ENCODE assay signal across 25 mouse cellular contexts in genomic region chr5:77251656-77252055, GRCm38 (mm10). TPM values are rescaled to one million over a fixed set of nuclear protein-coding genes. Genes with fewer than 3 reads are reported as not detected.
"Had no signal": no experiment of that assay in that cellular context is flagged by ENCODE, and none has a peak within 500 bp of the region (broad histone marks: within the 10 kb centered on the region; RNA-seq: fewer than 3 reads in every experiment).

No protein-coding gene starts in this region.

- H3K36me3 ChIP-seq: limb, embryonic 10.5 days; limb, embryonic 13.5 days; liver, embryonic 12.5 days; liver, embryonic 15.5 days; lung, embryonic 15.5 days; midbrain, embryonic 10.5 days; midbrain, embryonic 13.5 days; neural tube, embryonic 12.5 days; neural tube, embryonic 15.5 days; stomach, embryonic 15.5 days had no signal

- H3K27me3 ChIP-seq: limb, embryonic 13.5 days; liver, embryonic 12.5 days; liver, embryonic 15.5 days; lung, embryonic 15.5 days; megakaryocyte, embryonic 14.5 days; midbrain, embryonic 13.5 days; neural tube, embryonic 12.5 days; neural tube, embryonic 15.5 days; stomach, embryonic 15.5 days had no signal

- DNase-seq: kidney, adult 8-10 months; kidney, postnatal 14 days; kidney, postnatal 4 days; liver; lung, adult 18-20 months; lung, postnatal 10 days; retina, postnatal 1 day; right cerebral cortex, postnatal 25 days; spleen, adult 18-20 months; thymus, postnatal 25 days had no signal

- H3K27ac ChIP-seq: limb, embryonic 10.5 days; limb, embryonic 13.5 days; liver, embryonic 12.5 days; liver, embryonic 15.5 days; lung, embryonic 15.5 days; midbrain, embryonic 10.5 days; midbrain, embryonic 13.5 days; neural tube, embryonic 12.5 days; neural tube, embryonic 15.5 days; stomach, embryonic 15.5 days had no signal

- H3K4me3 ChIP-seq: limb, embryonic 10.5 days; limb, embryonic 13.5 days; liver, embryonic 12.5 days; liver, embryonic 15.5 days; lung, embryonic 15.5 days; midbrain, embryonic 10.5 days; midbrain, embryonic 13.5 days; neural tube, embryonic 12.5 days; neural tube, embryonic 15.5 days; stomach, embryonic 15.5 days had no signal

- H3K4me1 ChIP-seq: limb, embryonic 13.5 days; liver, embryonic 12.5 days; liver, embryonic 15.5 days; lung, embryonic 15.5 days; midbrain, embryonic 10.5 days; midbrain, embryonic 13.5 days; neural tube, embryonic 12.5 days; neural tube, embryonic 15.5 days; stomach, embryonic 15.5 days had no signal

- H3K4me2 ChIP-seq: limb, embryonic 13.5 days; liver, embryonic 12.5 days; liver, embryonic 15.5 days; lung, embryonic 15.5 days; midbrain, embryonic 13.5 days; neural tube, embryonic 12.5 days; neural tube, embryonic 15.5 days; stomach, embryonic 15.5 days had no signal

RNA-seq across cellular contexts. Expression of gene Spink2, which starts 40.4 kb away (rescaled TPM):
- total RNA-seq: layer of hippocampus, adult 18-20 months; layer of hippocampus, postnatal 14 days; left cerebral cortex, adult 18-20 months; left cerebral cortex, postnatal 25 days had no signal
- polyA plus RNA-seq: liver, embryonic 12.5 days had no signal
